Mouse (Mus musculus) spleen, adult 2 months (tissue): ENCODE measurements around the gene Sirt6. TPM values are rescaled to one million over a fixed set of nuclear protein-coding genes. Genes with fewer than 3 reads are reported as not detected.

ENCODE experiments used
- DNase-seq, 2 experiments: peaks; one replicate each; pipeline versions ENCODE4 v3.0.0 to v3.0.0-alpha.2; 2012 to 2021; ENCODE audit warnings: low spot score in 2 of 2, low read depth in 1 of 2
- H3K27ac ChIP-seq: fragments of 200-500 bp; 2 replicates; pipeline ENCODE4 v1.5.1; 2012; ENCODE audit warnings: low read length, inconsistent platforms; ENCODE audit not compliant: insufficient read depth
- H3K27me3 ChIP-seq: fragments of 200-500 bp; 2 replicates; pipeline ENCODE4 v1.6.1; 2012; ENCODE audit warnings: mild to moderate bottlenecking, moderate library complexity, low read length, inconsistent platforms; ENCODE audit not compliant: control insufficient read depth, insufficient read depth
- H3K36me3 ChIP-seq: fragments of 200-500 bp; 2 replicates; pipeline ENCODE4 v1.6.1; 2012; ENCODE audit warnings: mild to moderate bottlenecking, low read length, inconsistent platforms; ENCODE audit not compliant: control insufficient read depth, insufficient read depth
- H3K4me1 ChIP-seq: fragments of 200-500 bp; 2 replicates; pipeline ENCODE4 v1.6.1; 2011; ENCODE audit warnings: inconsistent platforms; ENCODE audit not compliant: control insufficient read depth, insufficient read depth, insufficient read length
- H3K4me3 ChIP-seq: fragments of 200-500 bp; 2 replicates; pipeline ENCODE4 v1.5.1; 2011; ENCODE audit warnings: mild to moderate bottlenecking, inconsistent platforms; ENCODE audit not compliant: insufficient read depth, insufficient read length; ENCODE audit errors: extremely low read depth
- CTCF ChIP-seq: fragments of 200-500 bp; IDR thresholded peaks from 2 replicates; pipeline ENCODE4 v1.5.1; 2011; ENCODE audit warnings: mild to moderate bottlenecking, inconsistent platforms; ENCODE audit not compliant: insufficient read depth, insufficient read length, insufficient replicate concordance; ENCODE audit errors: extremely low read depth
- POLR2A ChIP-seq: fragments of 200-500 bp; IDR thresholded peaks from 2 replicates; pipeline ENCODE4 v1.6.1; 2011; ENCODE audit warnings: low read depth, low read length, inconsistent platforms
- WGBS: fragments of 180-500 bp; shearing (Covaris S2); methylation state at CpG from one replicate; pipeline ENCODE4 v1.1.7; 2018; 5-methylcytosine and 5-hydroxymethylcytosine counted together
- polyA plus RNA-seq: library from polyadenylated mRNA; depleted of rRNA; stranded (reverse); fragments of >200 nt; gene quantifications from 2 replicates; pipeline ENCODE4 v1.2.3, GENCODE M21; 2012

Gene Sirt6
- polyA plus RNA-seq, 1 experiment, result 30.3 TPM

DNA sequence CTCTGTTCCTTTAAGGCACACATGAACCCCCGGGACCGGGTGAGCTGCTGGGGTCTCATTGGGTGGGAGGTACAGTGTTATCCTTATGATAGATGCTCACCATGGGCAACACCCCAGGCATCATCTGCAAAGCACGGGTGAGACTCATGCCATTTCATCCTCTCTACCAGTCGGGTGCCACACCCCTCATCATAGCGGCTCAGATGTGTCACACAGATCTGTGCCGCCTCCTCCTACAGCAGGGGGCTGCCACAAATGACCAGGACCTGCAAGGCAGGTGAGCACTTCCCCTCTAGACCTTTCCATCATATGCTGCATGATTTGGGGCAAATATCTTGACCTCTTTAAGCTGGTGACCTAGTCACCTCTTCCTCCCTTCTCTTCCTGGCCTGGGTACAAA lies 10.5 kb upstream of the Sirt6 start:
- DNase-seq, result no peak
- H3K4me3 ChIP-seq, result no peak overlapping the region
- TF ChIP-seq POLR2A, result no peak
- no peak for TF ChIP-seq CTCF
- H3K36me3 ChIP-seq, result no peaks in the 10 kb centered on the region
- no peak overlapping the region for H3K27ac ChIP-seq
- H3K4me1 ChIP-seq, result peaks cover 13% of the 10 kb centered on the region; the same call in 1 of the 2 replicates
- 81% methylated on average over 6 of the region's 6 CpGs for whole genome bisulfite sequencing
- H3K27me3 ChIP-seq, result no peaks in the 10 kb centered on the region

DNA sequence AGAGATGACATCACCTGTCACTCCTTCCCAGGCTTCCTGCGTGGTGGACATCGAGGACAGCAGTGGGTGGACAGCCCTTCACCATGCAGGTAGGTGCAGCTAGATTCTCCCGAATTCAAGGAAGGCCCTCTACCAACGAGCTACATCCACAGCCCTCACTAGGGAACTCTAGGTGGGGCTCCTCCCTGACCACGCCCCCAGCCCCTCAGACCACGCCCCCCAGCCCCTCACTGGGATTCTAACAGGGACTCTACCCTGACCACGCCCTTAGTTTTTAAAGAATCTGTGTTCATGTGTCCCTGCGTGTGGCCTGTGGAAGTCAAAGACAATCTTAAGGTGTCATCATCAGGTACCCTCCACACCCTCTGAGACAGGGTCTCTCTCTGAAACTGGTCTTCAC lies 8.7 kb upstream of the Sirt6 start:
- WGBS, result 39% methylated on average over 8 of the region's 8 CpGs
- TF ChIP-seq POLR2A (no peak), CTCF (no peak)

DNA sequence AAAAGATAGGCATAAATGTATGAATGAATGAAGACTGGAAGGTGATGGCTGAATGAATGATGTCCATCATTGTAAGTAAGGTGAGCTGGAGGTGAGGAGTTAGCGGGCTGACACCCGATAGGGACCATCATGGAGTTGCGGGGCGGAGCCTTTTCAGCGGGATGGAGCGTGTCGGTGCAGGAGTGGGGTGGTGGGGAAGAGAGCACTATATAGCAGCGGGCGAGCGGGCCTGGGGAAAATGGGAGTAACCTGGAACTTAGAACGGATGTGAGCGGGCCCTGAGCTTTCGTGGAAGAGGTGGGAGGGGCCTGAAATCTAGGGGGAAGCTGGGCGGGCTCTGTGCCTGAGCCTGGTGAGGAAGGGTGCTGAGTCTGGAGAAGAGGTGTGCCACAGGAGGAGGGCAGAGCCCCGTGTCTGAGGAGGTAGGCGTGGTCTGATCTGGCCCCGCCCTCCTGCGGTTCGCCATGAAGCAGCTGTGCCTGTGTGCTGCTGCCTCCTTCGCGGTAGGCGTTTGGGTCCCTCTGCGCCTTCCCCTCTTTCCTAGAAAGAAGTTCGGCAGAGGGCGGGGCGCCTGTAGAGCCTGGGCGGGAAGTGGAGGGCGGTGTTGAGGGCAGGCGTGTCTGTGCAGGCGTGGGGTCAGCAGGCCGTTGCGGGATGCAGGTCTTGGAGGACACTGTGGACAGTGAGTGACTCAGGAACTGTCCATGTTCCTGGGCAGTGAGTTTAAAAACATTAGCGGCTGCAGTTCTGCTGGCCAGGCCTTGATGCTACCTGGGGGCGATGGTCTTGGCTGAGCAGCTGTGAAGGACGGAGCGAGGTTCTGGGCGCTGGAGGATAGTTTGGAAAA lies 5.9 kb upstream of the Sirt6 start:
- Histone ChIP-seq H3K4me3 (peak overlapping the region; percentile 43), H3K27me3 (no peaks in the 10 kb centered on the region), H3K4me1 (peaks cover 6% of the 10 kb centered on the region; the same call in 1 of the 2 replicates), H3K27ac (no peak overlapping the region), H3K36me3 (no peaks in the 10 kb centered on the region)
- TF ChIP-seq CTCF (no peak), POLR2A (no peak)
- 6% methylated on average over 36 of the region's 37 CpGs for WGBS
- DNase-seq, result peak; percentile 47 to 76

More for the DNA sequence above, 8.7 kb upstream of the Sirt6 start:
- no peak for DNase-seq
- Histone ChIP-seq H3K36me3 (no peaks in the 10 kb centered on the region), H3K27ac (no peak overlapping the region), H3K27me3 (no peaks in the 10 kb centered on the region), H3K4me3 (no peak overlapping the region), H3K4me1 (peaks cover 6% of the 10 kb centered on the region; the same call in 1 of the 2 replicates)

DNA sequence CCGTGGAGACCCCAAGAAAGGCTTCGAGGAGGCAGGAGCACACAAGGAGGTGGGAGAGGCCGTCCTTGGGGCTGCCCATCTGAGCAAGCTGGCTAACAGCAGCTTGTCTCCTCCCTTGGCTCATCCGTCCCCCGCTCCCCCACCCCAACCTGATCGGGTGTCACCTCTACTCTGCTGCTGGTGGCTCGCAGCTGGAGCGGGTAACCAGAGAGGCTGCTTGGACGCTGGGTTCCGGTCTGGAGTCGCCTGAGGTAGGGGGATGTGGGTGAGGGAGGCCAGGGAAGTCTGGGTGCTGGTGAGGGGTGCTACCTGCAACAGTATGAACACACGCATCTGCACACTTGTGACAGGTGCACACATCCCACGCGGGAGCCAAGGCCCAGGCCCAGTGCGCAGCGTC lies 793 bp upstream of the Sirt6 start, which contains the start of gene Ankrd24:
Gene Ankrd24, plus strand, starts transcription at position 151 of the 400 bp plus-strand sequence.
- Histone ChIP-seq H3K4me1 (peaks cover 4% of the 10 kb centered on the region; the same call in 1 of the 2 replicates), H3K27ac (peak within 1 kb of the TSS; percentile 87), H3K36me3 (no peaks in the 10 kb centered on the region), H3K4me3 (peak within 1 kb of the TSS; percentile 91), H3K27me3 (no peaks in the 10 kb centered on the region)
- 91% methylated on average over 16 of the region's 16 CpGs for WGBS
- TF ChIP-seq POLR2A, result no peak
- TF ChIP-seq CTCF, result no peak
- no peak for DNase-seq

DNA sequence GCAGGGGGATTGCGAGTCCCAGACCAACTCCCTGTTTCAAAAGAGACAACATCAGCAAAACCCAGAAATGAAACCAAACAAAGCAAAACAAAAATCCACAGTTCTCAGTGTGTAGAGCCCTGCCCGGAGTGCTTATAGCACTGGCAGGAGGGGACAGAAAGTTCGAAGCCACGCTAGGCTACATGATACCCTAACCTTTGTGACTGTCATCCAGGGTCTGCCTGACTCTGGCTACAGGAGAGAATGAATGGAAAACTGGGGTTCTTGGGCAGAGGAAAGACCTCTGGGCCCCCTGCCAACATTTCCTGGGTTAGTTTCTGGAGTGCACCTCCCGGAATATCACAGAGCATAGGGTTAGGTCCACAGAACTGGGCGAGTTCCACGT lies 231 bp upstream of the Sirt6 start:
- H3K4me3 ChIP-seq, result peak overlapping the region; percentile 91
- TF ChIP-seq POLR2A, result no peak
- peaks cover 4% of the 10 kb centered on the region; the same call in 1 of the 2 replicates for H3K4me1 ChIP-seq
- H3K36me3 ChIP-seq, result no peaks in the 10 kb centered on the region
- DNase-seq, result no peak
- no peaks in the 10 kb centered on the region for H3K27me3 ChIP-seq
- WGBS, result 32% methylated on average over 7 of the region's 7 CpGs
- peak overlapping the region; percentile 87 for H3K27ac ChIP-seq

DNA sequence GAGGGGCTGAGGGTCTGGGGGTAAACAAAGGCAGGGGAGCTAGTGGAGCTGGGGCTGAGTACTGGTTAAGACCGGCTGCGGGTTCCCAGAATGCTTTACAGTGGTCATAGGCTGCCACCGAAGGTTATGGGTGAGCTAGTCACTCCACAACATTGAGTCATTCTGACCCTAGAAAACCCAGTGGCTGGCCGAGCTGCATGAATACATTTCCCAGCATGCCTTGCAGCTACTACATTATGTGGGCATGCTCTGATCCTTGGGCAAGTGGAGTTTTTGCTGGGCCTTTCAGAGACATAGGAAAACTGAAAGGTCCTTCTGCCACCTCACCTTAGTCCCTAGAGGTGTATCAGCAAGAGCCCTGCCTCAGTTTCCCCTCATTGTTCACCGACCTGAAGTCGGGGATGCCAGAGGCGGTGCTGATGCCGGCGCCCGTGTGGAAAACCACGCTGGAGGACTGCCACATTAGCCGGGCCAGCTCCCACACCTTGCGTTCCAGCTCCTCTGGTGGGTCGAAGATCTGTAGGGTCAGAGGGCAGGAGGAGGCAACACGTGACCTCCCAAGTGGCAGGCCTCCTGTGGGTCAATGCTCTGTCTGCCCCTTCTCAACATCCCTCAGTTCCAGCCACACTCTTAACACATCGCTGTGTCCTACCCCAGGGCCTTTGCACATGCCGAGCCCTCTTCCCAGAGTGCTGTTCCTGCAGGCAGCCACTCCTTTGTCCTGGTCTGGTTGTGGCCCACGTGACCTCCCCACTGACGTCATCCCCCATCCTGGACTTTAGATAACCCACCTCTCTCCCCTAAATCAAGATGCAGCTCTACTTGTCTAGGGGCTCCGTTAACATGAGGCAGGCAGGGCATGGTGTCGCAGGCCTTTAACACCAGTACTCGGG lies 1.2 kb downstream of the Sirt6 start:
- no peak for DNase-seq
- Histone ChIP-seq H3K27ac (0 out of 2 replicates have a peak overlapping the region, but pooled peaks have one; percentile 87), H3K36me3 (peaks cover 2% of the 10 kb centered on the region), H3K4me3 (peak overlapping the region; percentile 91; the same call in 1 of the 2 replicates), H3K27me3 (no peaks in the 10 kb centered on the region), H3K4me1 (peaks cover 4% of the 10 kb centered on the region; the same call in 1 of the 2 replicates)
- 87% methylated on average over 22 of the region's 22 CpGs for WGBS
- no peak for TF ChIP-seq CTCF
- no peak for TF ChIP-seq POLR2A

DNA sequence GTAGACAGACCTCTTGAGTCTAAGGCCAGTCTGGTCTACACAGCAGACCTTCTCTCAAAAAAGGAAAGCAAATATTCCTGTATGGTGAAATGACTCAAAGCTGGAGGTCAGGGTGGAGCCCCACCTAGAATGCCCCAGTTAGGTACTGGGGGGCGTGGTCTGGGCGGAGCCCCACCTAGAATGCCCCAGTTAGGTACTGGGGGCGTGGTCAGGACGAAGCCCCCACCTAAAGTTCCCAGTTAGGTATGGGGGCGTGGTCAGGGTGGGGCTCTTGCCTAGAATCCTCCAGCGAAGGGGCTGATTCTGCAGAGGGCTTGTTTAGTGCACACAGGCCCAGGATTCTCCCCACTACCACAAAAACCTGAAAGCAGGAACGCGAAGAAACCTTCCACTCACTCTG lies 4.2 kb downstream of the Sirt6 start:
- no peak for TF ChIP-seq POLR2A
- TF ChIP-seq CTCF, result no peak
- H3K4me1 ChIP-seq, result peaks cover 4% of the 10 kb centered on the region; the same call in 1 of the 2 replicates
- H3K27me3 ChIP-seq, result no peaks in the 10 kb centered on the region
- peaks cover 2% of the 10 kb centered on the region for H3K36me3 ChIP-seq
- no peak overlapping the region for H3K4me3 ChIP-seq
- WGBS, result 92% methylated on average over 8 of the region's 8 CpGs
- H3K27ac ChIP-seq, result no peak overlapping the region
- no peak for DNase-seq
